Mouse (Mus musculus): ENCODE measurements around the gene Pdia4.
A peak's percentile ranks its signal among the peaks of the same experiment; 100 is the strongest.
"Not testable (repeated sequence)": the region's sequence is repeated elsewhere in the genome, so short reads cannot be mapped to it uniquely, and the experiment has no call there.

Pdia4 gene

GRCm38 (mm10) chr6:47813257-47813878 is at the start of gene Pdia4:
Pdia4 (minus strand) TSS chr6:47813430.
- DNase-seq = peak; percentile 100

DNA sequence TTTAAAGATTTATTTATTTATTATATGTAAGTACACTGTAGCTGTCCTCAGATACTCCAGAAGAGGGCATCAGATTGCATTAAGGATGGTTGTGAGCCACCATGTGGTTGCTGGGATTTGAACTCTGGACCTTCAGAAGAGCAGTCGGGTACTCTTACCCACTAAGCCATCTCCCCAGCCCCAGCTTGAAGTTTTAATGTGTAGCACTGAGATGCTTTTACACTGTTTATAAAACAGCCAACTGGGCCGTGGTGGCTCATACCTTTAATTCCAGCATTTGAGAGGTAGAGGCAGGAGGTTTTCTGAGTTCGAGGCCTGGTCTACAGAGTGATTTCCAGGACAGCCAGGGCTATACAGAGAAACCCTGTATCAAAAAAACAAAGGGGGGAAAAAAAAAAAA is 44.5 kb upstream of the Pdia4 start:
- not testable (repeated sequence) for DNase-seq

DNA sequence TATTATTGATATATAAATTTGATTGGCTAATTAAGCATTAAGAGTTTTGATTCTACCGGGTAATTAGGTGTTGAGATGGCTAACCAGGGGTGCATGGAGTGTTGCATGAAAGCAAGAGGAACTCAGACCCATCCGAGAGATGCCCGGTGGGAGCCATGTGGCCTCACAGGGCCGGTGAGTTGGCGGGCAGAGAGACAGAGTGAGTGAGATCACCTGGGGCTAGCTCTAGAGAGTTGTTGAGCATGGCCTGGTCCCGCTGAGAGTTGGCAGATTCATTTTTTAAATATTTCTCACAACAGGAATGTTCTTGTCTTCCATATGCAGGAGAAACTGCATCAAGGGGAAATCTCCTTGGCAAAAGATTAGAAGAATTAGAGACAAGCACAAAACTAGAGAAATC is 44.0 kb upstream of the Pdia4 start:
- no peak for DNase-seq

GRCm38 (mm10) chr6:47845779-47846178 is 32.5 kb upstream of the Pdia4 start:
- no peak for DNase-seq

DNA sequence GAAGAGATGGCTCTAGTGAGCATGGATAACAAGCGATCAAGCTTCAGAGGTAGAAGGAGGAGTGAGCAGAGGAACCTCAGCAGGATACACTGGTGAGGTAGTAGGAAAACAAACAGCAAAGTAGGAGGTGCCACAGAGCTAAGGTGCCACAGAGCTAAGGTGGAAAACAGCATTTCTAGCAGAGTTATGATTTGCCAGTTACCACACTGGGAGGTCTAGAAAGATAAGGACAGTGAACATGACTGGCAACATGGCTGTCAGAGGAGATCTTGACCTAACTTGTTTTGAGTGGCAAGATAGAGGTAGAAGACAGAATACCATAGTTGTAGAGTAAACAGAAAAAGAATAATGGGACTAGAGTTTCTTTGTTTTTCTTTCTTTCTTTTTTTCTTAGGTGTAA is 29.1 kb upstream of the Pdia4 start:
- DNase-seq = no peak

DNA sequence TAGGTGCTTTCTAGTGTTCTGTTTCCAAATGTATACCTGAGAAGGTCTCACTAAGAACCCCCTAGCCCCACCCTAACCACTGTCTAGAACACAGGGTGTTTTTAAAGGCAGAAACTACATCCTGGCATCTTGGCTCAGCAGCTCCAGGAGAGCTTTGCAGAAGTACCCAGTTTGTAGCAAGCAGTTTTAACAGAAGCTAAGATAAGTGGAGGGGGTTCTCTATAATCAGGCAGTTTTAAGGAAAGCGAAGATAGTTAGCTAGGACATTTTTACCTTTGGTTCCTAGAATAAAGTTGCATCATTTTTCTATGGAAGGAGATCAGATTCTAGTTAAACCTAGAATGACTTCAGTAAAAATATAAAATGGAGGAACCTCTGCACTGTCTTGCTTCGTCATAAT is 28.6 kb upstream of the Pdia4 start:
- DNase-seq = no peak

DNA sequence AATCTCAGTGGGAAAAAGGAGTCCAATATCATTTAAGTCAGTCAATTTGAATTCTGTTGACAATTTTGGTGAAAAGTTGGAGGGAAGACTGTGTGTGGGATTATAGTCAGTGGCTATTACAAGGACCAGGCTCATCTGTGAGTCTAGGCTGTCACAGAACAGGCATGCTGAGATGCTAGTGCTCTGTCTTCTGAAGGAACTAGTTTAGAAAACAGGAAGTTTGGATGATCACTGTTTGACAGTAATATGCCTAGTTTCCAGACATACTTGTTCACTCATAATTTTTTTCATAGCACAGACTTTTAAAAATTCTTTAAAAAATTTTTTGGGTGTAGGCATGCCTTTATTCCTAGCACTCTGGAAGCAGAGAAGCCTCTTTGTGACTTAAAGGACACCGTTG is 27.8 kb upstream of the Pdia4 start:
- no peak for DNase-seq

DNA sequence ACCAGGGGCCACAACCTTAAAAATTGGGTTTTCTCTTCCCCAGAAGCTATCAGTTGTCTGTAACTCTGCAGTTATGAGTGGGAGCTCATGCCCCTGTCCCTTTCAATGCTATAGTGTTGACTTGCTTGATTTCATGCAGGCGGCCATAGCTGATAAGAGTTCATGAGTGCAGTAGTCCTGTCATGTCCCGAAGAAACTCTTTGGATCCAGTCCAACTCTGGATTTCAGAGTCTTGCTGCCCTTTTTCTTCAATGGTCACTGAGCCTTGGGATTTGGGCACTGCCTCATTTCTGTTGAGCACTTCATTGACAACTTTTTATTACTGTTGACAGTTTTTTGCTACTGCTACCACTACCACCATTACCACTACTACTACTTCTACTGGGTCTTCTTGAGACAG is 24.4 kb upstream of the Pdia4 start:
- no peak for DNase-seq

GRCm38 (mm10) chr6:47835984-47836521 is 22.8 kb upstream of the Pdia4 start:
- peak; percentile 56 for DNase-seq

DNA sequence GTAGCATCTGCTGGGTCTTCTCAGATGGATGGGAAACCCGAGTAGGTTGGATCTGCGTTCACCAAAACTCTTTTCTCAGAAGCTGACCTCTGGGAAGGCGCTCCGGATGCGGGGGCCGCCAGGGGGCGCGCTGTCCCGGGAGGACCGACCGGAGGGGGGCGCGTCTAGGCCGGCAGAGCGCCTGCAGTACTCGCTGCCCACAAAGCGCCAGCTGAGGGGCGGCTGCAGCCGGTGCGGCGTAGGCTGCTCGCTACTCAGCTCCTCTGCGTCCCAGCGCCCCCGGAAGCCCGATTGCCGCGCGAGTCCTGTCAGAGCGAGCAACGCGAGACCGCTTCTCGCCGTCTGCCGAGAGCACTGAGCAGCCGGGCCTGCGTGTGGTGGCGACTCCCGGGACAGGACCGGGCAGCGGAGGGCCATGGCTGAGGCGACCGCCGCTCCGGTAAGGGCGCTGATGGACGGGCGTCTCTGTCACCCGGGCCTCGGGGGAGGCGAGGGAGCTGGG is 22.3 kb upstream of the Pdia4 start, which contains the start of gene Zfp398:
Zfp398 (plus strand) TSS at position 180 of the 502 bp plus-strand sequence.
- peak; percentile 92 for DNase-seq

GRCm38 (mm10) chr6:47832220-47832619 is 19.0 kb upstream of the Pdia4 start:
- no peak for DNase-seq

DNA sequence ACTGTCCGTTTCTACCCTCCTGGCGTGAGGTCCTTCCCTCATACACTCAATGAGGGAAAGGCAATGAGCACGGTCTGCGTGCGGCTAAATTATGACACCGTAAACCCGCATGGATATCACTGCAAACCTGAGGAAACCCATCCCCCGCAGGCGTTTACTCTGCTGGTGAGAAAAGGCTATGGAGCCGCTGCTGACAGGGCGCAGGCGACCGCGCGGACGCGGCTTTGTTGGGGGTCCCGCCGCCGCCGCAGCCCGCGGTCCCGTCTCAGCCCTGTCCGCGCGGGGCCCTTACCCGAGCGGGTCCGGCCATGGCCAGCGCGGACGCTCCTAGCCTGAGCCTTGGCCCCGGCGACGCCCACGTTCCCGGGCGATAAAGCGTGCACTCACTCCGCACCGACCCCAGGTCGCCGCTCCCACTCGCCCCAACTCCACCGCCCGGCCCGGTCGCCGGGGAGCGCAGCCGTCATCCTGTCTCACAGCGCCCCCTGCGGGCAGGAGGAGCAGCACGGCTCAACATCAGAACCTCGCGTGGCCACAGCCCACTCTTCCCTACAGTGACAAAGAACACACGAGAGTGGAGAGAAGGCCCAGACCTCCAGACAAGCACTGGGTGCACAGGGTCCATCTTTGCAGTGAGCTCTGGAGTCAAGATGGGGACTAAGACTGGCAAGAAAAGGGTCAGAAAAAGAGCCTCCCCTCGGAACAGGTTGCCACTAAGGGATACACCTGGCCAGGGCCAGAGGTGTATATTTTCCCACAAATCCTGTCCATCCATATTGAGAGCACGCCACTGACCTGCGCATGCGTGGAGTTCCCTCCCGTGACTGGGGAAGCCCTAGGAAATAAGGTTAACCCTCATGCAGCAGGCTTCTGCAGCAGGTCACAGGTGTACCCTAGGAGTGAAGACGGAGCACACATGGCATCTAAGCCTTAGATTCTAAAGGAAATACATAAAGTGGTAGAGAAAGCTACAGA is 17.2 kb upstream of the Pdia4 start, which contains the start of gene Zfp786:
Zfp786 (minus strand) TSS at position 764 of the 975 bp plus-strand sequence.
- DNase-seq = peak; percentile 84

DNA sequence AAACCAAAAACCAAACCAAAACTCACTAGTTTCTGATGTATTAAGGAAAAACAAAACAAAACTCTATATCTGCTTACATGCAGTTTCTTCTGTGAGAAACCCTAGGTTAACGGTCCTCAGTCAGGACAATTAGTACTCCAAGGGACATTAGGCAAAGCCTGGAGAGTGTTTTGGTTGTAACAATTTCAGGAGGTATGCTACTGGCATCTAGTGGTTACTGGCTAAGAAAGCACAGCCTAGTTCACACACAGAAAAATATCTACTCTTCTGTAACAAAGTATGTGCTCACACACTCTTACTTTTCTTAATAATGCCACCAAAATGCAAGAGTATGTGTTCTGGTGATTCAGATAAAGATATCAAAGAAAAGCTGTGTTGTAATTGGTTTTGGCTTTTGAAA is 15.7 kb upstream of the Pdia4 start:
- DNase-seq = no peak

GRCm38 (mm10) chr6:47827462-47827861 is 14.2 kb upstream of the Pdia4 start:
- DNase-seq = no peak

- DNase-seq = no peak
Observed at GRCm38 (mm10) chr6:47824241-47824640, 11.0 kb upstream of the Pdia4 start.

DNA sequence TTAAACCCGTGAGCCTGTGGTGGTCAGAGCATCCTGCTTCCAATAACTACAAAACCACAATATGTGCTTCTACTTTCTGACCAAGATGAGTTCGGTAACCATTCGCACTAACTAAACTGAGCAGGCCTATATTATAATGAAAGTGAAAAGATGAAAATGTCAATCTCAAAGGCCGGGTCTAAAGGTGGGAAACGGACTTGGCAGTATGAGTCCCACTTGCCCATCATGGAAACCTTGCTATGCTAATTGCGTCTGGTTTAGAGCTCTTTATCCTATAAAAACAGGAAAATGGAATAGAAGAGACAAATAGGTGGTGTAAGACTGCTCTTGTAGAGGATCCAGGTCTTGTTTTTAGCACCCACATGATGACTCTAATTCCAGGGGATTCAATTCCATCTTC is 8.5 kb upstream of the Pdia4 start:
- DNase-seq = no peak

DNA sequence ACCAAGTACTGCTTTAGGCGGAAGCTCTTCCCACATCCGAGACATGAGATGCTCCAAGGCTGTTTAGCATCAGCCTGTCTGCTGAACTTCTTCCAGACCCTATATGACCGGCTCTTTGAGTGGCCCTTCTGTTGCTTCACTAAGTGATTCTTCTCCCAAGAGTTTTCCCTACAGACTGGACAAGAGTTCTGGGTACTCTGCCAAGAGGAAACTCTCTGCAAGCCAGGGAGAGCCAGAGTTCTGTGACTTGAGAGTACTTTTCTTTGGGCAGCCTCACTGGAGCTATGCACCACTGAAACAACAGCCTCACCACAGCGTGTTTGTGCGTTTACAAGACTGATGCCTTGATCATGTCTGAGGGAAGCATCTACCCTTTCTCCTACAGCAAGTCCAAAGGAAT is 8.0 kb upstream of the Pdia4 start:
- no peak for DNase-seq

DNA sequence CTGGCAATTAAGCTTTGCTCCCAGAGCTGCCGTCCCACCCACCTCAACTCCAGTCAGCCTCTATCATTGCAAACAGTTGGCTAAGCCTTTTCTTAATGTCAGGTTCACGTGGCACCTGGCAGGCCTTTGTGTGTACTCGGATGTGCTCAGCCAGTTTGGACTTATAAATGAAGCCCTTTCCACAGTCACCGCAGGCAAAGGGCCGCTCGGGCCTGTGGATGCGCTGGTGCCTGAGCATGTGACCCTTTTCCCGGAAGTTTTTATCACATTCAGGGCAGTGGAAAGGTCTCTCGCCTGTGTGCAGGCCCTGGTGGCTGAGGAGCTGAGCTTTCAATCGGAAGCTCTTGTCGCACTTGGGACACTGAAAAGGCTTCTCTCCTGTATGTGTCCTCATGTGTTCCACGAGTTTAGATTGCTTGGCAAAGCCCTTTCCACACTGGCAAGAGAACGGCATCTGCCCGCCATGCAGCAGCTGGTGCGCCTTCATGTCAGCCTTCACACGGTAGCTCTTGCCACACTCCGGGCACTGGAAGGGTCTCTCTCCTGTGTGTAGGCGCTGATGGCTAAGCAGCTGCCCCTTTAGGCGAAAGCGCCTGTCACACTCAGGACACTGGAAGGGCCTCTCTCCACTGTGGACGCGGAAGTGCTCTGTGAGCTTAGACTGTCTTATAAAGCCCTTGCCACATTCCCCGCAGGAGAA is 6.5 kb upstream of the Pdia4 start:
- no peak for DNase-seq

DNA sequence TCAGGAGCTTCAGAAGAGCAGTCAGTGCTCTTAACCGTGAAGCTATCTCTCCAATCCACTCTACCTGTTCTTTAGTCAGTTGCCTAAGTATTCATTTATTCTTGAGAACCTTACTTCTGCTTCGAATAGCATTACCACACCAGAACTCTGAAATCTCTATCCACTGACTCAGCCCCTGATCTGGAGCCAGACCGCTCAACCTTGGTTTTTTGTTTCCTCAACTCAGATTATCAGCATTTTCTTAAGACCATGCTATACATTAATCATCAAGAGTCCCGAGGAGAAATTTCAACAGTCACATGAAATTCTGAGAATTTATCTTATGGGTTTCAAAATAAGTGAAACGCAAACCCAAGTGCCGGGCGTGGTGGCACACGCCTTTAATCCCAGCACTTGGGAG is 5.5 kb upstream of the Pdia4 start:
- no peak for DNase-seq

GRCm38 (mm10) chr6:47816151-47816550 is 2.9 kb upstream of the Pdia4 start:
- DNase-seq = no peak

- DNase-seq = no peak
Observed at GRCm38 (mm10) chr6:47812271-47812915, 837 bp downstream of the Pdia4 start.

GRCm38 (mm10) chr6:47811324-47811723 is 1.9 kb downstream of the Pdia4 start:
- DNase-seq = no peak
